Mouse (Mus musculus) liver, embryonic 14.5 days (tissue): ENCODE measurements around the gene Angel1.

ENCODE experiments used
- CTCF ChIP-seq: IDR thresholded peaks from 2 replicates; pipeline ENCODE4 v1.5.1; 2016; ENCODE audit warnings: antibody characterized with exemption, low read depth, control low read depth
- EP300 ChIP-seq: IDR thresholded peaks from 2 replicates; pipeline ENCODE4 v1.6.1; 2016; ENCODE audit warnings: antibody characterized with exemption, low read depth

- no peak for TF ChIP-seq CTCF
- TF ChIP-seq EP300 = no peak
Observed at GRCm38 (mm10) chr12:86688917-86689316, 37.3 kb downstream of the Angel1 start.
